Mouse (Mus musculus) myocyte (in vitro differentiated cells): ENCODE measurements around the gene Snap91.

Experiments
- CEBPB ChIP-seq: IDR thresholded peaks from 2 replicates; pipeline ENCODE4 v1.6.1; 2011; ENCODE audit warnings: mild to moderate bottlenecking, moderate library complexity; ENCODE audit not compliant: poor library complexity, insufficient read depth, severe bottlenecking
- E2F4 ChIP-seq: IDR thresholded peaks from one replicate; pipeline ENCODE4 v1.6.1; 2011; ENCODE audit warnings: mild to moderate bottlenecking, control low read depth, moderate library complexity; ENCODE audit not compliant: insufficient read depth
- MAX ChIP-seq: IDR thresholded peaks from one replicate; pipeline ENCODE4 v1.6.1; 2011; ENCODE audit warnings: low read depth, mild to moderate bottlenecking, control low read depth
- MYOD1 ChIP-seq, 3 experiments: IDR thresholded peaks; one replicate each; pipeline ENCODE4 v1.6.1; 2011; ENCODE audit warnings: control low read depth in 2 of 3, low read depth in 2 of 3, mild to moderate bottlenecking in 2 of 3, moderate library complexity in 1 of 3; ENCODE audit not compliant: insufficient read length in 2 of 3, control insufficient read depth in 1 of 3
- MYOG ChIP-seq, 3 experiments: IDR thresholded peaks; one replicate each; pipeline ENCODE4 v1.6.1; 2011; ENCODE audit warnings: control low read depth in 2 of 3, low read depth in 2 of 3, mild to moderate bottlenecking in 2 of 3; ENCODE audit not compliant: insufficient read length in 2 of 3, control insufficient read depth in 1 of 3, insufficient read depth in 1 of 3
- POLR2A ChIP-seq: IDR thresholded peaks from one replicate; pipeline ENCODE4 v1.6.1; 2011; ENCODE audit warnings: low read depth, mild to moderate bottlenecking, control low read depth, moderate library complexity; ENCODE audit not compliant: insufficient read length
- POLR2AphosphoS2 ChIP-seq: IDR thresholded peaks from one replicate; pipeline ENCODE4 v1.6.1; 2011; ENCODE audit warnings: low read depth, control low read depth; ENCODE audit not compliant: insufficient read length
- REST ChIP-seq: IDR thresholded peaks from one replicate; pipeline ENCODE4 v1.6.1; 2011; ENCODE audit warnings: mild to moderate bottlenecking, control low read depth, moderate library complexity; ENCODE audit not compliant: insufficient read depth, insufficient read length
- SRF ChIP-seq: IDR thresholded peaks from one replicate; pipeline ENCODE4 v1.6.1; 2011; ENCODE audit warnings: low read depth; ENCODE audit not compliant: control insufficient read depth, insufficient read length
- TCF12 ChIP-seq: IDR thresholded peaks from one replicate; pipeline ENCODE4 v1.6.1; 2011; ENCODE audit warnings: mild to moderate bottlenecking, control low read depth; ENCODE audit not compliant: poor library complexity, insufficient read depth, severe bottlenecking
- TCF3 ChIP-seq: IDR thresholded peaks from one replicate; pipeline ENCODE4 v1.6.1; 2011; ENCODE audit warnings: low read depth, control low read depth; ENCODE audit not compliant: insufficient read length
- USF1 ChIP-seq: IDR thresholded peaks from one replicate; pipeline ENCODE4 v1.6.1; 2011; ENCODE audit warnings: low read depth, mild to moderate bottlenecking, control low read depth, moderate library complexity

DNA sequence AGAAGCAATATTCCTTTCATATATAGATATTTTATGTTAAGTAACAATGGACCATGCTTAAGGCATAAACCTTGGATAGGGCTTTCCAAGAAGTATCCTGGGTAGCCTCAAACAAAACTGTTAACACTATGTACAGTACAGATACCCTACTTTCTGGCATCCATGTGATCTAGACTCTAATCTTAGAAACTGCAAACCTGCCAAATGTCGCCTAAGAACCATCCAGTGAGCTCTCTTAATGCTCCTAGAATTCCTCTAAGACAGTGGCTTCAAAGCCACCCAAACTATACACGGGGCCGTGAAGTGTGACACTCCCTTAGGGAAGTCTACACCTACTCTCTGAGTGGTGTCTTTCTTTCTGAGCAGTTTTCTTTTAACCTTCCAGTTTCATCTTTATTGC, 107.6 kb downstream of the Snap91 start:
- TF ChIP-seq POLR2A (no peak), E2F4 (no peak), USF1 (no peak), TCF12 (no peak), TCF3 (no peak), MAX (no peak), SRF (no peak), MYOG (IDR thresholded peaks at IDR 0.05; ENCODE audit: control insufficient read depth in 1 of 3, insufficient read depth in 1 of 3, insufficient read length in 2 of 3, low read depth in 2 of 3) (no peak), CEBPB (no peak), POLR2AphosphoS2 (no peak), MYOD1 (IDR thresholded peaks at IDR 0.05; ENCODE audit: control insufficient read depth in 1 of 3, insufficient read length in 2 of 3, low read depth in 2 of 3) (no peak), REST (no peak)
